Mouse (Mus musculus) lung, embryonic 15.5 days (tissue): ENCODE measurements around the gene Pfkm. TPM values are rescaled to one million over a fixed set of nuclear protein-coding genes. Genes with fewer than 3 reads are reported as not detected.

ENCODE experiments used
- ATAC-seq: fragments of 200-750 bp; cut with Nextera tagmentation; 2 replicates; pipeline ENCODE4 v1.8.0; 2017; ENCODE audit warnings: moderate number of reproducible peaks, borderline replicate concordance; ENCODE audit not compliant: low FRiP score, low TSS enrichment; ENCODE audit errors: extremely low read depth
- H3K27ac ChIP-seq: fragments of 300-500 bp; sonication (generic); 2 replicates; pipeline ENCODE4 v1.5.1; 2015; ENCODE audit warnings: moderate library complexity, mild to moderate bottlenecking, inconsistent platforms
- H3K27me3 ChIP-seq: fragments of 300-500 bp; sonication (generic); 2 replicates; pipeline ENCODE4 v1.6.1; 2015; ENCODE audit warnings: inconsistent platforms
- H3K36me3 ChIP-seq: fragments of 300-500 bp; sonication (generic); 2 replicates; pipeline ENCODE4 v1.6.1; 2015; ENCODE audit warnings: inconsistent platforms
- H3K4me1 ChIP-seq: fragments of 300-500 bp; sonication (generic); 2 replicates; pipeline ENCODE4 v1.6.1; 2015; ENCODE audit warnings: inconsistent platforms
- H3K4me2 ChIP-seq: fragments of 300-500 bp; sonication (generic); 2 replicates; pipeline ENCODE4 v1.6.1; 2015; ENCODE audit warnings: inconsistent platforms, mild to moderate bottlenecking, moderate library complexity
- H3K4me3 ChIP-seq: fragments of 300-500 bp; sonication (generic); 2 replicates; pipeline ENCODE4 v1.5.1; 2015; ENCODE audit warnings: mild to moderate bottlenecking, inconsistent platforms
- H3K9ac ChIP-seq: fragments of 300-500 bp; sonication (generic); 2 replicates; pipeline ENCODE4 v1.6.1; 2015; ENCODE audit warnings: inconsistent platforms
- H3K9me3 ChIP-seq: fragments of 300-500 bp; sonication (generic); 2 replicates; pipeline ENCODE4 v1.6.1; 2016; ENCODE audit warnings: inconsistent platforms
- WGBS: fragments of 180-500 bp; shearing (Covaris S2); methylation state at CpG from one replicate; pipeline ENCODE4 v1.1.7; 2015; 5-methylcytosine and 5-hydroxymethylcytosine counted together
- polyA plus RNA-seq: library from polyadenylated mRNA; unstranded; fragments of >200 nt; fragmentation: Nextera tagmentation; extraction: Ambion mirVana; gene quantifications from 2 replicates; pipeline ENCODE4 v1.2.1, GENCODE M21; 2015

The Pfkm gene
- polyA plus RNA-seq, 1 experiment from 2014 or later: 31.2 TPM

GRCm38 (mm10) chr15:98106506-98106905 is 14.1 kb downstream of the Pfkm start:
- Histone ChIP-seq H3K27ac (no peak overlapping the region), H3K9me3 (no peaks in the 10 kb centered on the region), H3K4me1 (peaks cover 6% of the 10 kb centered on the region; the same call in 1 of the 2 replicates), H3K4me2 (no peak overlapping the region), H3K36me3 (no peaks in the 10 kb centered on the region), H3K4me3 (no peak overlapping the region), H3K27me3 (0 out of 2 replicates have a peak, but pooled peaks cover 4% of the 10 kb centered on the region), H3K9ac (no peak overlapping the region)
- ATAC-seq: no peak
- WGBS: 61% methylated on average over 6 of the region's 6 CpGs

GRCm38 (mm10) chr15:98107230-98107629 is 14.8 kb downstream of the Pfkm start:
- 81% methylated on average over 6 of the region's 6 CpGs for WGBS
- H3K4me2 ChIP-seq: no peak overlapping the region

GRCm38 (mm10) chr15:98107703-98108296 is 15.4 kb downstream of the Pfkm start:
- H3K4me2 ChIP-seq: peak overlapping the region; percentile 75
- 30% methylated on average over 11 of the region's 11 CpGs for WGBS

More at GRCm38 (mm10) chr15:98107230-98107629, 14.8 kb downstream of the Pfkm start:
- no peak for ATAC-seq
- Histone ChIP-seq H3K27me3 (0 out of 2 replicates have a peak, but pooled peaks cover 4% of the 10 kb centered on the region), H3K9ac (no peak overlapping the region), H3K9me3 (no peaks in the 10 kb centered on the region), H3K27ac (no peak overlapping the region), H3K4me1 (peaks cover 6% of the 10 kb centered on the region; the same call in 1 of the 2 replicates), H3K4me3 (no peak overlapping the region), H3K36me3 (no peaks in the 10 kb centered on the region)

GRCm38 (mm10) chr15:98108297-98109152 is 16.1 kb downstream of the Pfkm start:
- no peaks in the 10 kb centered on the region for H3K9me3 ChIP-seq
- peak overlapping the region; percentile 63 for H3K4me3 ChIP-seq
- WGBS: 1% methylated on average over 37 of the region's 37 CpGs
- H3K27me3 ChIP-seq: no peaks in the 10 kb centered on the region
- 0 out of 2 replicates have a peak, but pooled peaks cover 4% of the 10 kb centered on the region for H3K36me3 ChIP-seq
- ATAC-seq: peak; percentile 98
- peaks cover 6% of the 10 kb centered on the region; the same call in 1 of the 2 replicates for H3K4me1 ChIP-seq
- peak overlapping the region; percentile 70 for H3K9ac ChIP-seq
- H3K27ac ChIP-seq: peak overlapping the region; percentile 57; the same call in 1 of the 2 replicates
- peak overlapping the region; percentile 75 for H3K4me2 ChIP-seq

More at GRCm38 (mm10) chr15:98107703-98108296, 15.4 kb downstream of the Pfkm start:
- Histone ChIP-seq H3K9ac (peak overlapping the region; percentile 70), H3K4me3 (peak overlapping the region; percentile 63), H3K27ac (no peak overlapping the region), H3K4me1 (peaks cover 6% of the 10 kb centered on the region; the same call in 1 of the 2 replicates), H3K27me3 (0 out of 2 replicates have a peak, but pooled peaks cover 4% of the 10 kb centered on the region), H3K36me3 (0 out of 2 replicates have a peak, but pooled peaks cover 4% of the 10 kb centered on the region), H3K9me3 (no peaks in the 10 kb centered on the region)
- ATAC-seq: no peak

GRCm38 (mm10) chr15:98111791-98112190 is 19.4 kb downstream of the Pfkm start:
- no peak for ATAC-seq

GRCm38 (mm10) chr15:98114098-98114851 is 21.9 kb downstream of the Pfkm start:
- no peak overlapping the region for H3K4me2 ChIP-seq
- no peak overlapping the region for H3K4me3 ChIP-seq
- H3K9ac ChIP-seq: no peak overlapping the region
- no peaks in the 10 kb centered on the region for H3K9me3 ChIP-seq
- no peaks in the 10 kb centered on the region for H3K27me3 ChIP-seq
- H3K27ac ChIP-seq: no peak overlapping the region
- WGBS: 75% methylated on average over 10 of the region's 10 CpGs
- 0 out of 2 replicates have a peak, but pooled peaks cover 8% of the 10 kb centered on the region for H3K36me3 ChIP-seq
- no peak for ATAC-seq
- peaks cover under 1% of the 10 kb centered on the region; the same call in 1 of the 2 replicates for H3K4me1 ChIP-seq

More at GRCm38 (mm10) chr15:98111791-98112190, 19.4 kb downstream of the Pfkm start:
- no peak overlapping the region for H3K4me3 ChIP-seq
- WGBS: 61% methylated on average over 5 of the region's 5 CpGs
- H3K4me1 ChIP-seq: peaks cover 6% of the 10 kb centered on the region; the same call in 1 of the 2 replicates
- no peak overlapping the region for H3K9ac ChIP-seq
- 0 out of 2 replicates have a peak, but pooled peaks cover 4% of the 10 kb centered on the region for H3K36me3 ChIP-seq
- H3K9me3 ChIP-seq: no peaks in the 10 kb centered on the region
- H3K27me3 ChIP-seq: no peaks in the 10 kb centered on the region
- no peak overlapping the region for H3K27ac ChIP-seq
- no peak overlapping the region for H3K4me2 ChIP-seq

- 83% methylated on average over 10 of the region's 10 CpGs for WGBS
- Histone ChIP-seq H3K9me3 (no peaks in the 10 kb centered on the region), H3K27me3 (no peaks in the 10 kb centered on the region), H3K4me1 (no peaks in the 10 kb centered on the region), H3K36me3 (0 out of 2 replicates have a peak, but pooled peaks cover 8% of the 10 kb centered on the region), H3K27ac (no peak overlapping the region), H3K9ac (no peak overlapping the region), H3K4me2 (no peak overlapping the region), H3K4me3 (no peak overlapping the region)
- ATAC-seq: no peak
These were observed 22.7 kb downstream of the Pfkm start for GRCm38 (mm10) chr15:98114852-98115778.

- no peak overlapping the region for H3K27ac ChIP-seq
- no peak overlapping the region for H3K4me3 ChIP-seq
- H3K36me3 ChIP-seq: peaks cover 9% of the 10 kb centered on the region; the same call in 1 of the 2 replicates
- no peak overlapping the region for H3K4me2 ChIP-seq
- H3K9me3 ChIP-seq: no peaks in the 10 kb centered on the region
- 82% methylated on average over 9 of the region's 9 CpGs for WGBS
- no peaks in the 10 kb centered on the region for H3K4me1 ChIP-seq
- no peak for ATAC-seq
- H3K9ac ChIP-seq: no peak overlapping the region
- H3K27me3 ChIP-seq: no peaks in the 10 kb centered on the region
These were observed 23.4 kb downstream of the Pfkm start for GRCm38 (mm10) chr15:98115779-98116163.

GRCm38 (mm10) chr15:98116287-98116686 is 23.9 kb downstream of the Pfkm start:
- Histone ChIP-seq H3K4me2 (no peak overlapping the region), H3K9me3 (no peaks in the 10 kb centered on the region), H3K9ac (no peak overlapping the region), H3K4me1 (no peaks in the 10 kb centered on the region), H3K27ac (no peak overlapping the region), H3K36me3 (peaks cover 12% of the 10 kb centered on the region; the same call in 1 of the 2 replicates), H3K4me3 (no peak overlapping the region), H3K27me3 (no peaks in the 10 kb centered on the region)
- no peak for ATAC-seq
- WGBS: 77% methylated on average over 5 of the region's 5 CpGs

- 88% methylated on average over 12 of the region's 12 CpGs for WGBS
- Histone ChIP-seq H3K4me1 (no peaks in the 10 kb centered on the region), H3K36me3 (peaks cover 28% of the 10 kb centered on the region), H3K27me3 (no peaks in the 10 kb centered on the region), H3K4me3 (no peak overlapping the region), H3K4me2 (no peak overlapping the region), H3K9ac (no peak overlapping the region), H3K9me3 (no peaks in the 10 kb centered on the region), H3K27ac (no peak overlapping the region)
- ATAC-seq: no peak
These were observed 27.0 kb downstream of the Pfkm start for GRCm38 (mm10) chr15:98119363-98119762.
